Mouse (Mus musculus): ENCODE data around the gene Ren1. TPM values are rescaled to one million over a fixed set of nuclear protein-coding genes. Genes with fewer than 3 reads are reported as not detected.
A peak's percentile ranks its signal among the peaks of the same experiment; 100 is the strongest.

The Ren1 gene
- polyA plus RNA-seq, 1 experiment: 2.6 TPM

DNA sequence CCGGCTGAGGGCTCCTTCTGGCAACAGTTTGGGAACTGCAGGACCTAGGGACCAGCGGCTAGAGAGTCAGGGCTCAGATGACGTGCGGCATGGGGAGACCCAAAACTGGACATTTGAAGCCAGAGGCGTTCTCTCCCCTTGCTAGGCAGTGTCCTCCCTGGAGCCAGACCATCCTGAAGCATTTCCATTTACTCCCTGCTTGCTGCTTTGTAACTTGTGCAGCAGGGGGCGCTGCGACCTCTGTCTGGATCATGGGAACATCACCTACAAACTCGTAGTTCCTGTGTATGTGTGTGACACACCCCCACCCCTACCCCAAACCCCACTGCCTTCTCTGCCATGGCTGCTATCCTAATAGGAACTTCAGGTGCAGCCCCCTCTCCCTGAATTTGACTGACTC is 35.9 kb upstream of the Ren1 start:
- H3K36me3 ChIP-seq (ENCODE audit: control insufficient read depth, insufficient read depth, low read length): no peaks in the 10 kb centered on the region
- no peaks in the 10 kb centered on the region for H3K27me3 ChIP-seq (ENCODE audit: control insufficient read depth, insufficient read depth, low read length)
- no peak overlapping the region for H3K27ac ChIP-seq (ENCODE audit: control insufficient read depth, insufficient read depth, low read depth, low read length)
- no peak for TF ChIP-seq POLR2A (IDR thresholded peaks at IDR 0.05; ENCODE audit: control insufficient read depth, low read depth, low read length)
- peak; percentile 84; the same call in 1 of the 2 replicates for TF ChIP-seq CTCF (IDR thresholded peaks at IDR 0.05; ENCODE audit: control insufficient read depth, insufficient read depth, insufficient replicate concordance, low read depth, low read length)
- H3K4me3 ChIP-seq (ENCODE audit: control insufficient read depth, low read depth, low read length): no peak overlapping the region
- no peaks in the 10 kb centered on the region for H3K4me1 ChIP-seq (ENCODE audit: control insufficient read depth, insufficient read depth, low read length)

DNA sequence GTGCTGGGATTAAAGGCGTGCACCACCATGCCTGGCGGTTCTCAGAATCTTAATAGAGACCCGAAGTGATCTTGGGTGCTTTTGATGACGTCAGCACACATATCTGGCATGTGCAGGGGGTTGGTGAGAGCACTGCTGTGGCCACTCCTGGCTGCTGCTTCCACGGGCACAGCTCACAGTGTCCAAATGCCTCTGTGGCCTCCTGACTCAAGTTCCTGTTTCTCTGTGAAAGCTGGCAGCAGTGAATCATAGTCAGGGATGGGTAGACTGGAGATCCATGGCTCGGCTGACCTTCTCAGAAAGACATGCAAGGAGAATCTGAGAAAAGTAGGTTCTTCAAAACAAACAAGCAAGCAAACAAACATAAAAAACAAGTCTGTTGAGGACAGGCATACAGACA is 34.5 kb upstream of the Ren1 start:
- H3K4me1 ChIP-seq (ENCODE audit: control insufficient read depth, insufficient read depth, low read length): no peaks in the 10 kb centered on the region
- no peaks in the 10 kb centered on the region for H3K36me3 ChIP-seq (ENCODE audit: control insufficient read depth, insufficient read depth, low read length)
- TF ChIP-seq POLR2A (IDR thresholded peaks at IDR 0.05; ENCODE audit: control insufficient read depth, low read depth, low read length) (no peak), CTCF (IDR thresholded peaks at IDR 0.05; ENCODE audit: control insufficient read depth, insufficient read depth, insufficient replicate concordance, low read depth, low read length) (no peak)
- no peak overlapping the region for H3K4me3 ChIP-seq (ENCODE audit: control insufficient read depth, low read depth, low read length)
- no peaks in the 10 kb centered on the region for H3K27me3 ChIP-seq (ENCODE audit: control insufficient read depth, insufficient read depth, low read length)
- no peak overlapping the region for H3K27ac ChIP-seq (ENCODE audit: control insufficient read depth, insufficient read depth, low read depth, low read length)

GRCm38 (mm10) chr1:133316577-133316976 is 33.7 kb upstream of the Ren1 start:
- no peaks in the 10 kb centered on the region for H3K27me3 ChIP-seq (ENCODE audit: control insufficient read depth, insufficient read depth, low read length)
- TF ChIP-seq POLR2A (IDR thresholded peaks at IDR 0.05; ENCODE audit: control insufficient read depth, low read depth, low read length) (no peak), CTCF (IDR thresholded peaks at IDR 0.05; ENCODE audit: control insufficient read depth, insufficient read depth, insufficient replicate concordance, low read depth, low read length) (no peak)
- H3K4me1 ChIP-seq (ENCODE audit: control insufficient read depth, insufficient read depth, low read length): no peaks in the 10 kb centered on the region
- H3K36me3 ChIP-seq (ENCODE audit: control insufficient read depth, insufficient read depth, low read length): no peaks in the 10 kb centered on the region
- no peak overlapping the region for H3K4me3 ChIP-seq (ENCODE audit: control insufficient read depth, low read depth, low read length)
- H3K27ac ChIP-seq (ENCODE audit: control insufficient read depth, insufficient read depth, low read depth, low read length): no peak overlapping the region

DNA sequence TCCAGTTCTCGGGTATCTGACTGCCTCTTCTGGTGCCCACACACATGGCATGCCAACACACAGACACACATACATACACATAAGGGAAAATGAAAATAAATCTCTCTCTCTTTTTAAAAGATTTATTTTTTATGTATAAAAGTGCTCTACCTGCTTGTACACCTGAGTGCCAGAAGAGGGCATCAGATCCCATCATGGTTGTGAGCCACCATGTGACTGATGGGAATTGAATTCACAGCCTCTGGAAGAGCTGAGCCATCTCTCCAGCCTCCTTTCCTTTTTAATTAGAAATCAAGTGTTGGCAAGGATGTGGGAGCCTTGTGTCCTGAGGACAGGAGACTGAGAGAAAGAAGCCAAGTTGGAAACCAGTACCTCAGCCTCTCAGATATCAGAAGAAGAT is 33.2 kb upstream of the Ren1 start:
- TF ChIP-seq CTCF (IDR thresholded peaks at IDR 0.05; ENCODE audit: control insufficient read depth, insufficient read depth, insufficient replicate concordance, low read depth, low read length): no peak
- no peak for TF ChIP-seq POLR2A (IDR thresholded peaks at IDR 0.05; ENCODE audit: control insufficient read depth, low read depth, low read length)

GRCm38 (mm10) chr1:133321267-133321925 is 28.9 kb upstream of the Ren1 start, which contains the start of gene Kiss1:
Kiss1 (plus strand) TSS chr1:133321875.
- no peaks in the 10 kb centered on the region for H3K36me3 ChIP-seq (ENCODE audit: control insufficient read depth, insufficient read depth, low read length)
- H3K4me1 ChIP-seq (ENCODE audit: control insufficient read depth, insufficient read depth, low read length): no peaks in the 10 kb centered on the region
- TF ChIP-seq CTCF (IDR thresholded peaks at IDR 0.05; ENCODE audit: control insufficient read depth, insufficient read depth, insufficient replicate concordance, low read depth, low read length): no peak
- TF ChIP-seq POLR2A (IDR thresholded peaks at IDR 0.05; ENCODE audit: control insufficient read depth, low read depth, low read length): no peak
- H3K4me3 ChIP-seq (ENCODE audit: control insufficient read depth, low read depth, low read length): no peak within 1 kb of the TSS
- no peak within 1 kb of the TSS for H3K27ac ChIP-seq (ENCODE audit: control insufficient read depth, insufficient read depth, low read depth, low read length)
- H3K27me3 ChIP-seq (ENCODE audit: control insufficient read depth, insufficient read depth, low read length): no peaks in the 10 kb centered on the region

More for the DNA sequence above, 33.2 kb upstream of the Ren1 start:
- no peaks in the 10 kb centered on the region for H3K27me3 ChIP-seq (ENCODE audit: control insufficient read depth, insufficient read depth, low read length)
- no peak overlapping the region for H3K27ac ChIP-seq (ENCODE audit: control insufficient read depth, insufficient read depth, low read depth, low read length)
- no peaks in the 10 kb centered on the region for H3K36me3 ChIP-seq (ENCODE audit: control insufficient read depth, insufficient read depth, low read length)
- H3K4me3 ChIP-seq (ENCODE audit: control insufficient read depth, low read depth, low read length): no peak overlapping the region
- no peaks in the 10 kb centered on the region for H3K4me1 ChIP-seq (ENCODE audit: control insufficient read depth, insufficient read depth, low read length)

DNA sequence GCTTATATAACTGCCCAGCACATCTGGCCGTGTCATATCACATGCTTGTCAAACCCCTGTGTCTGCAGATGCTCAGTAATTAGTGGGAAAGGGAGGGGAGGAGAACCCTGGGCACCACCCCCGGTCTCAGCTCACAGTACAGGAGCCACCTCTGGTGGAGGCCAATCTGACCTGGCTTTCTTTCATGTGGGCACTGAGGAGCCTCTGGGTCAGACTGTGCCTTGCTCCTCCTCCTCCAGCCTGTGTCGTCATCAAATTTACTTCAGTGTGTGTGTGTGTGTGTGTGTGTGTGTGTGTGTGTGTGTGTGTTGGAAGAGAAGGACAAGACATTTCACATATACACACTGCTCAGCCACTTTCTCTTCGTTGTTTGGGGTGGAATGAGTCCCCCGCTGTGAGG is 27.0 kb upstream of the Ren1 start:
- no peaks in the 10 kb centered on the region for H3K4me1 ChIP-seq (ENCODE audit: control insufficient read depth, insufficient read depth, low read length)
- H3K27ac ChIP-seq (ENCODE audit: control insufficient read depth, insufficient read depth, low read depth, low read length): no peak overlapping the region
- H3K4me3 ChIP-seq (ENCODE audit: control insufficient read depth, low read depth, low read length): no peak overlapping the region
- H3K36me3 ChIP-seq (ENCODE audit: control insufficient read depth, insufficient read depth, low read length): no peaks in the 10 kb centered on the region
- no peaks in the 10 kb centered on the region for H3K27me3 ChIP-seq (ENCODE audit: control insufficient read depth, insufficient read depth, low read length)
- TF ChIP-seq POLR2A (IDR thresholded peaks at IDR 0.05; ENCODE audit: control insufficient read depth, low read depth, low read length) (no peak), CTCF (IDR thresholded peaks at IDR 0.05; ENCODE audit: control insufficient read depth, insufficient read depth, insufficient replicate concordance, low read depth, low read length) (no peak)

DNA sequence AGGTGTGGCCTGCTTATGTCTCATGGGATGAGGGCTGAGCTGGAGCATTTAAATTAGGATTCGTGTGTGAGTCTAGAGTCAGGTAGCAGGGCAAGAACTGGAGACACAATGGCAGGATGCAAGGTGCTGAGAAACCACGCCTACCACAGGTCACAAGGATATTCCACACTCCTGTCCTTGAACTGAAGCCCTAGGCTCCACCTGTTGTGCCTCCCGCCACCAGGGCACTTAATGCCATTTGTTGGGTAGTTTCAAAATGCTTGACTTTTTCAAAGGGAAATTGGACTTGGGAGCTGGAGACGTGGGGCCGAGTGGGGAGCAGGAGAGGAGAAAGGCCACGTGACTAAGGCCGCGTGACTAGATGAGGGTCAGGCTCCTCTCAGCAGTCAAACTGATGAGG is 24.4 kb upstream of the Ren1 start:
- Histone ChIP-seq H3K27ac (ENCODE audit: control insufficient read depth, insufficient read depth, low read depth, low read length) (no peak overlapping the region), H3K36me3 (ENCODE audit: control insufficient read depth, insufficient read depth, low read length) (no peaks in the 10 kb centered on the region), H3K4me1 (ENCODE audit: control insufficient read depth, insufficient read depth, low read length) (peaks cover 5% of the 10 kb centered on the region), H3K4me3 (ENCODE audit: control insufficient read depth, low read depth, low read length) (no peak overlapping the region), H3K27me3 (ENCODE audit: control insufficient read depth, insufficient read depth, low read length) (no peaks in the 10 kb centered on the region)
- TF ChIP-seq POLR2A (IDR thresholded peaks at IDR 0.05; ENCODE audit: control insufficient read depth, low read depth, low read length) (no peak), CTCF (IDR thresholded peaks at IDR 0.05; ENCODE audit: control insufficient read depth, insufficient read depth, insufficient replicate concordance, low read depth, low read length) (no peak)
